Mouse (Mus musculus): ENCODE measurements around the gene Utp11.
"Not testable (repeated sequence)": the region's sequence is repeated elsewhere in the genome, so short reads cannot be mapped to it uniquely, and the experiment has no call there.

The Utp11 gene

GRCm38 (mm10) chr4:124693135-124693894 is at the start of gene Utp11:
Utp11 (minus strand) TSS chr4:124693600.
- DNase-seq (ENCODE audit: low spot score), result no peak

- DNase-seq (ENCODE audit: low spot score), result no peak
Observed at GRCm38 (mm10) chr4:124742839-124743238, 49.4 kb upstream of the Utp11 start.

- DNase-seq (ENCODE audit: low spot score), result no peak
Observed at GRCm38 (mm10) chr4:124741376-124742343, 48.3 kb upstream of the Utp11 start, which contains the start of gene Inpp5b. Inpp5b (plus strand) TSS chr4:124741850.

- DNase-seq (ENCODE audit: low spot score), result no peak
Observed at GRCm38 (mm10) chr4:124738783-124739182, 45.4 kb upstream of the Utp11 start.

DNA sequence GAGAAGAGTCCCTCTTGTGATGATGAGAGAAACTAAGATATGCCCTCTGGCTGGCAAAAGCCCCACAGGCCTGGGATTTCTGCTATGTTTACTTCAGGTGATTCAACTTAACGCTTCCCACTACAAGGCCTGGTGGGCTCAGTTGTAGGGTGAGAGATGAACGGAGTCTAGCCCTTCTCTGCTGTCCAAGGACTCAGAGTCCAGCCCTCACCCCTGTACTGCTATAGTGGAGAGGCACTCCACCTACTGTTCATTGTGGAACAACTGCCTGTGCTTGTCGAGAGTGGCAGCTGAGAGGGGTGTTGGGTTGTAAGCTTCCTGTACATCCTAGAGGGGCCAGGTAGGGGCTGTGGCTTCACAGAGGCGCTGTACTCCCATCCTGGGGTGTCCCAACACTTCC is 44.6 kb upstream of the Utp11 start:
- no peak for DNase-seq (ENCODE audit: low spot score)

DNA sequence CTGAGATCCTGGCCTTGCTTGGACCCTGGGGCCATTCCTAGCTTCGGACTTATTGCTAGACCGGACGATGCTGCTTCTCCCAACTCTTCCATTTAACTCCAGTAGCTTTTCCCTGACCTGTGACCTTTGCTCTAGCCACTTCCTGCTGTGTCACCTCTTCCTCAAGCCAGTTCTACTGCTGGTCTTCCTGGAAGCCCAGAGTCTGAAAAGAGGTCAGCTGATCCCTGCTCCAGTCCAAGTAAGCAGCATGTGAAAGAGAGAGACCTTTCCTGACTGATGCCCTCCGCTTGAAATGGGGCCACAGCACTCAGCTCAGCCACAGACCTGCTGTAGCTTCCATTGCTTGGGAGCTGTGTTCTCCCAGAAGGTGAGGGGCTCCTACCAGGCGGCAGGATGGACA is 44.1 kb upstream of the Utp11 start:
- DNase-seq (ENCODE audit: low spot score), result no peak

DNA sequence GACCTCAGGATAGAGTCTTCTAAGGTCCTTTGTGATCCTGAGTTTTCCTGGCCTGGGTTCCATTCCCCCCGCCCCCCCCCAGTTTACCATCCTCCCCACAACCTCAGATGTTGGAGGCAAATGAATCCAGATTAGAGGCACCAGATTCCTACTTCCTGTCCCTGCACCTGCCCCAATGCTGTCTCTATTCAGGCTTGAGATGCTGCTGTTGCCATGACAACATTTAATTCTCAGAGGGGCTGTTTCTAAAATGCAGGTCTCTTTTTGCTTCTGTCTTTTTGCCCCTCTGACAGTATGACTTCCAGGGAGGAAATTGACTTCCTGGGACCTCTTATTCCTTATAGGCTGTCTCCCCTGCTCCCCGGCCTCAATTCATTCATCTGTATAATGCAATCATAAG is 43.6 kb upstream of the Utp11 start:
- DNase-seq (ENCODE audit: low spot score), result no peak

DNA sequence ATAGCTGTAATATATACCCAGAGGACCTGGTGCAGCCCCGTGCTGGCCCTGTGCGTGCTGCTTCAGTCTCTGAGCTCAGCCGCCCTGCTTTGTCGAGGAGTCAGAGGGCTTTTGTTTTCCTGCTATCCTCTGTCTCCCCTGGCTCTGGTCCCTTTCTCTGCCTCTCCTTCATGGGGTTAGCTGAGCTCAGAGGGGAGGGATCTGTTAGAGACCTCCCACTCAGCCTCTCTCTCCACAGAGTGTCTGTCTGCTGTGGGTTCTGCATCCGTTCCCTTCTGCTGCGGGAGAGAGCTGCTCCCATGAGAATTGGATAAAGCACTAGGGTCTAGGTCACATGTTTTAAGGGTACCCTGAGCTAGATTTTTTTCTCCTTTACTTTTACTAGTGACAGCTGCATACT is 32.7 kb upstream of the Utp11 start:
- no peak for DNase-seq (ENCODE audit: low spot score)

GRCm38 (mm10) chr4:124719101-124719500 is 25.7 kb upstream of the Utp11 start:
- DNase-seq (ENCODE audit: low spot score), result no peak

DNA sequence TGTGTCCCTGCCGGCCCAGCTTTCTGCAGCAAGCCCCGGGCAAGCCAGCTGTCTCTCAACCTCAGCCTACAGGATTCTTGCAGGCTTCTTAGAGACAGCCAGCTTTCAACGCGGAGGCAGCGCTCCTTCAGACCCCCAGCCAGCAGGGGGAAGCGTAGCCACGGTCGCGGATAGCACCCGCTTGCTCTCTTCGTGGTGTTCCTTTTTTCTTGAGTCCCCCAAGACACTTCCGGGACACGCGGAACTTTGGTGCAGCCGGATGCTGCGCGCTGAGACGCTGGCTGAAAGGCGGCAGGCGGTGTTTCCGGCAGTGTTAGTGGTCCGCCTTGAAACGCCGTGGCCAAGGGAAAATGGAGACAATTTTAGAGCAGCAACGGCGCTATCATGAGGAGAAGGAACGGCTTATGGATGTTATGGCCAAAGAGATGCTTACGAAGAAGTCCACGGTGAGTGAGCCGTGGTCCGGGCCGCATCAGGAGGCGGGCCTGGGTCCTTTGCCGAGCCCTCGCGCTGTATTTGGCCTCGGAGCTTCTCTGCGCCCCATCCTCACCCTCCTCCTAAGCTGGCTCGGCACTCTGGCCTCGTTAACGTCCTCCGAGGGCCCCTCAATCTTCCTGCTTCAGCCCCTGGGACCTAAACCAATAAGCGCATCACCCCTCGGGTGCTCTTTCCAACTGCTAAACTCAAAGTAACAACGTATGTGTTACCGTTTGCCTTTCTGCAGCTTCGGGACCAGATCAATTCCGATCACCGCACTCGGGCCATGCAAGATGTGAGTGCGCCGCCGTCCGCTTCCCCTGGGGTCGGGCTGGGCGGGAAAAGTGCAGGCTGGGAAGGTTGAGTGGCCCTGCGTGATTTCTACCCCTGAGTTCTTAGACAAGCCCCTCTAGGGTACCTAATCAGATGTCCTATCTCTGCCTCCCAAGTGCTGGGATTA is 21.4 kb upstream of the Utp11 start, which contains the start of gene Sf3a3:
TSS of gene Sf3a3 (plus strand) at position 232 of the 937 bp plus-strand sequence.
- peak; percentile 76 for DNase-seq (ENCODE audit: low spot score)

DNA sequence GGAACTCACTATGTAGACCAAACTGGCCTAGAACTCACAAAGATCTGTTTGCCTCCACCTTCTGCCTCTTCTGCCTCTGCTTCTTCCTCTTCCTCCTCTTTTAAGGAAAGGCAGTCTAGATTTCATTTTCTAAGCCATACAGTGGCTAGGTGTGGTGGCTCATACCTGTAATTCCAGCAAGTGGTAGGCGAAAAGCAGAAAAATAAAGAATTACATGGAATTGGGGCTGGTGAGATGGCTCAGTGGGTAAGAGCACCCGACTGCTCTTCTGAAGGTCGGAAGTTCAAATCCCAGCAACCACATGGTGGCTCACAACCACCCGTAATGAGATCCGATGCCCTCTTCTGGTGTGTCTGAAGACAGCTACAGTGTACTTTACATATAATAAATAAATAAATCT is 20.4 kb upstream of the Utp11 start:
- not testable (repeated sequence) for DNase-seq (ENCODE audit: low spot score)

DNA sequence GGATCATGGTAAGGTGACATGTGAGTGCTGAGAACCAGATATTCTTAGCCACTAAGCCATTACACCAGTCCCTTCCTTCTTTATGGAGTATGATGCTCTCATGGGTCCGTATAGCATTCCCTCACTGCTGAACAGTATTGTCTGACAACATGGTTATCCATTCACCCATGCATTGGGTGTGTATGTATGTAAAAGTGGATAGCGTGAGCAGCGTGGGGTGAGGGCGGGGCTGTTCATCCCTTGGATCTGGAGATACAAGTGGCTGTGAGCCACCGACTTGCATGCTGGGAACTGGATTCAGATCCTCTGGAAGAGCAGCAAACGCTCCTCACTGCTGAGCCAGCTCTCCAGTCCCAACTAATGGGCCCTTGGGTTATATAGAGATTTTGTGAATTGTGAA is 19.2 kb upstream of the Utp11 start:
- DNase-seq (ENCODE audit: low spot score), result no peak

DNA sequence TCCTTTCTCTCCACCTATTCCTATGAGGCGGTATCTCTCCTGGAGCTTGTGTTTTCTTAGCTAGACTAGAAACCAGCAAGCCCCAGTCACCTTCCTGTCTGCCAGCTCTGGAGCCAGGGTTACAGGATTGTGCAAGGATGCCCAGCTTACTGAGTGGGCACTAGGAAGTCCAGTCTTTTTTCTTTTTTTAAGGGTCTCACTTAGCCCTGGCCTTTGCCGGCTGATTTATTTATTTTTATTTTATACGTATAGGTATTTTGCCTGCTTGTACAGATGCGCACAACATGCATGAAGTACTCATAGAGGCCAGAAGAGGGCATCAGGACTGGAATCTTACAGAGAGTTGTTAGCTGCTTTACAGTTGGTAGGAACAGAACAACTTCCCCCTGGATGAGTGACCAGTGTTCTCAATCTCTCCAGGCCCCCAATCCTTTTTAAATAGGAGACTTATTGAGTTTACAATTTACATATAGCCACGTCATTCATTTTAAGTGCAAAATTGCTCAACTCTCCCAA is 17.4 kb upstream of the Utp11 start:
- DNase-seq (ENCODE audit: low spot score), result no peak

- no peak for DNase-seq (ENCODE audit: low spot score)
Observed at GRCm38 (mm10) chr4:124709961-124710446, 16.6 kb upstream of the Utp11 start.

DNA sequence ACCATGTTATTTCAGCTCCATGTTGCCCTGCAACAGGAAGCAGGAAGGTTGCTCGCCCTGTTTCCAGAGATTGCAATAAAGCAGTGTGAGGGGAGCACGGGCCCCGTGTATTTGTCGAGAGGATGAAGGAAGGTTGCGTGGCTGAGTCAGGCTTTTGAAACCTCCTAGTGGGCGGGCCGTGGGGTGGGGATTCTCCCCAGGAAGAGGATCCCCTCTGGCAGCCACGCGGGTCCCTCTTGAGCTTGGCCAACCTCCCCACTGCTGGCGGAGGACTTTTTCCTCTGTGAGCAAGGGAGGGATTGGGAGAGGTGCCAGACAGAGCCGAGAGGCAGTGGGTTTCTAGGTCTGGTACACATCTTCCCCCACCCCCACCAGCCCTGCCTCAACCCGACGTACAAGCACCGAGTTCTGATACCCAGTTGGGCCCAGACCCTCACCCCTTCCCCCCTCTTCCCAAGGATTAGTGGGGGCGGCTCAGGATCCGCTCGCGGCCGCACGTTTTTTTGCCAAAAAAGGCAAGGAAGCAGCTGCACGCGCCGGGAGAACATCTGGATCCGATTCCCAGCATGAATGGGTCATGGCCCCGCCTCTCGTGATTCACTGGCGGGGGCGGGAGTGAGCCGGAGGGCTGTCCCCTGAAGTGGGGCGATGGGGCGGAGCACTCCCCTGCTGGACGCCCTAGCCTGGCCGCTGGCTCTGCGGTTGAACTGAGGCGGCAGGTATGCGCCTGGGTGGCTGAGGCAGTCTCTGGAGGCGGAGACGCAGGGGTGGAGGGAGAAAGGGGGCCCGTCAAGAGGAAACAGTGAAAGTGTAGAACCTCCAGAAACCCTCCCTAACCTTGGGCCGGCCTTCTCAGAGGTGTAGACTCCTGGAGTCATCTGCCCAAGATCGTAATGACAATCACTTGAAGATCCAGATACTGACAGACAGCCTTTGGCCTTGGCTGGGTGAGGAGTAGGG is 15.4 kb upstream of the Utp11 start:
- peak; percentile 68 for DNase-seq (ENCODE audit: low spot score)

- DNase-seq (ENCODE audit: low spot score), result not testable (repeated sequence)
Observed at GRCm38 (mm10) chr4:124708200-124708517, 14.8 kb upstream of the Utp11 start.

GRCm38 (mm10) chr4:124707381-124708199 is 14.2 kb upstream of the Utp11 start:
- not testable (repeated sequence) for DNase-seq (ENCODE audit: low spot score)

DNA sequence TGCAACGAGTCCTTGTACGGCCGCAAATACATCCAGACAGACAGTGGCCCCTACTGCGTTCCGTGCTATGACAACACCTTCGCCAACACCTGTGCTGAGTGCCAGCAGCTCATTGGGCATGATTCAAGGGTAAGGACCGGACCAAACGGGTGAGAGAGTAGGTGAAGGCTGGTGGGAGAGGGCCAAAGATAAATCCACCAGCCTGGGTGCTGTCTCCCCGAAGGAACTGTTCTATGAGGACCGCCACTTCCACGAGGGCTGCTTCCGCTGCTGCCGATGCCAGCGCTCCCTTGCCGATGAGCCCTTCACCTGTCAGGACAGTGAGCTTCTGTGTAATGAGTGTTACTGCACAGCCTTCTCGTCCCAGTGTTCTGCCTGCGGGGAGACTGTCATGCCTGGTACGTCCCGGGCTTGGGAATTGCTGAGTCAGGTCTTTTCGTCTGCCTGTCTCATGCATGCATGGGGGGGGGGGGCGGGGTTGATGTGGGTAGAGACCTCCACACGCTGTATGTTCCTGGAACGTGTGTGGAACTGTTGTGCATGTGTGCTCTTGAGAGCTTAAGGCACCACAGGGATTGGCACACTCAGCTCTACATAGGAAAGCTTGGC is 12.4 kb upstream of the Utp11 start:
- no peak for DNase-seq (ENCODE audit: low spot score)
